Mouse (Mus musculus): Measurements from ENCODE around the gene Pcdh7. TPM values are rescaled to one million over a fixed set of nuclear protein-coding genes. Genes with fewer than 3 reads are reported as not detected.

Gene Pcdh7
- total and polyA plus RNA-seq, 3 experiments: not detected

- DNase-seq (ENCODE audit: low read depth, low spot score): peak; percentile 14
- Histone ChIP-seq H3K4me3 (ENCODE audit: control insufficient read depth in 1 of 2, insufficient read depth in 1 of 2, low read depth in 2 of 2, low read length in 2 of 2) (no peak overlapping the region), H3K36me3 (ENCODE audit: control insufficient read depth in 1 of 2, insufficient read depth in 2 of 2, low read length in 2 of 2) (peaks cover 0 to 2% of the 10 kb centered on the region in 2 experiments; a peak in 2 of 4 replicates), H3K4me1 (ENCODE audit: control insufficient read depth in 1 of 2, insufficient read depth in 2 of 2, low read length in 2 of 2) (peaks cover 0 to 5% of the 10 kb centered on the region in 2 experiments; a peak in 2 of 4 replicates), H3K27me3 (ENCODE audit: control insufficient read depth in 1 of 2, insufficient read depth in 2 of 2, low read length in 2 of 2) (no peaks in the 10 kb centered on the region), H3K9ac (ENCODE audit: control insufficient read depth, low read depth, low read length, poor library complexity, severe bottlenecking) (no peak overlapping the region), H3K79me2 (ENCODE audit: control insufficient read depth, insufficient read depth, low read length, poor library complexity) (no peaks in the 10 kb centered on the region), H3K9me3 (replicated peaks; ENCODE audit: insufficient read depth, low read length) (no peaks in the 10 kb centered on the region), H3K27ac (ENCODE audit: control insufficient read depth, low read depth, low read length) (no peak overlapping the region)
- TF ChIP-seq TAL1 (IDR thresholded peaks at IDR 0.05; ENCODE audit: low read length): no peak
- TF ChIP-seq GABPA (IDR thresholded peaks at IDR 0.05; ENCODE audit: low read depth, low read length): no peak
- TF ChIP-seq POLR2A (IDR thresholded peaks at IDR 0.05; ENCODE audit: control insufficient read depth in 1 of 2, insufficient read depth in 1 of 2, low read depth in 1 of 2, low read length in 2 of 2, poor library complexity in 1 of 2): no peak
- TF ChIP-seq BHLHE40 (IDR thresholded peaks at IDR 0.05; ENCODE audit: borderline replicate concordance, low read depth, low read length): no peak
- TF ChIP-seq MEF2A (IDR thresholded peaks at IDR 0.05; ENCODE audit: extremely low read depth, insufficient replicate concordance, low read depth, low read length, poor library complexity, severe bottlenecking): no peak
- TF ChIP-seq CHD1 (IDR thresholded peaks at IDR 0.05; ENCODE audit: low read depth, low read length): no peak
- no peak for TF ChIP-seq JUND (IDR thresholded peaks at IDR 0.05; ENCODE audit: low read depth, low read length)
- no peak for TF ChIP-seq HCFC1 (IDR thresholded peaks at IDR 0.05; ENCODE audit: low read depth, low read length)
- TF ChIP-seq E2F4 (IDR thresholded peaks at IDR 0.05; ENCODE audit: borderline replicate concordance, low read depth, low read length): no peak
- no peak for TF ChIP-seq NELFE (IDR thresholded peaks at IDR 0.05; ENCODE audit: low read depth, low read length)
- TF ChIP-seq MAFK (IDR thresholded peaks at IDR 0.05; ENCODE audit: borderline replicate concordance, low read depth, low read length): no peak
- TF ChIP-seq ZMIZ1 (IDR thresholded peaks at IDR 0.05; ENCODE audit: low read depth, low read length): no peak
- no peak for TF ChIP-seq RAD21 (IDR thresholded peaks at IDR 0.05; ENCODE audit: low read depth, low read length)
- no peak for TF ChIP-seq RCOR1 (IDR thresholded peaks at IDR 0.05; ENCODE audit: low read depth, low read length)
- TF ChIP-seq POLR2AphosphoS5 (IDR thresholded peaks at IDR 0.05; ENCODE audit: borderline replicate concordance, low read depth, low read length): no peak
- TF ChIP-seq NRF1 (IDR thresholded peaks at IDR 0.05; ENCODE audit: insufficient read depth, low read depth, low read length, poor library complexity, severe bottlenecking): no peak
- no peak for TF ChIP-seq MAX (IDR thresholded peaks at IDR 0.05; ENCODE audit: low read length)
- no peak for TF ChIP-seq MXI1 (IDR thresholded peaks at IDR 0.05; ENCODE audit: low read depth, low read length)
- no peak for TF ChIP-seq CTCF (IDR thresholded peaks at IDR 0.05 in 2 of 3, conservative IDR thresholded peaks at IDR 0.05 in 1 of 3; ENCODE audit: control insufficient read depth in 1 of 3, insufficient read depth in 1 of 3, low read depth in 2 of 3, low read length in 3 of 3, poor library complexity in 1 of 3, severe bottlenecking in 1 of 3)
- TF ChIP-seq ZKSCAN1 (IDR thresholded peaks at IDR 0.05; ENCODE audit: low read depth, low read length): no peak
These were observed 25.2 kb downstream of the Pcdh7 start for GRCm38 (mm10) chr5:57742924-57743323.

Data from MEL (cell line).